Mouse (Mus musculus): ENCODE results near the gene Ankrd28. TPM values are rescaled to one million over a fixed set of nuclear protein-coding genes. Genes with fewer than 3 reads are reported as not detected.

Ankrd28 gene
- polyA plus RNA-seq, 1 experiment, result 2.7 TPM

DNA sequence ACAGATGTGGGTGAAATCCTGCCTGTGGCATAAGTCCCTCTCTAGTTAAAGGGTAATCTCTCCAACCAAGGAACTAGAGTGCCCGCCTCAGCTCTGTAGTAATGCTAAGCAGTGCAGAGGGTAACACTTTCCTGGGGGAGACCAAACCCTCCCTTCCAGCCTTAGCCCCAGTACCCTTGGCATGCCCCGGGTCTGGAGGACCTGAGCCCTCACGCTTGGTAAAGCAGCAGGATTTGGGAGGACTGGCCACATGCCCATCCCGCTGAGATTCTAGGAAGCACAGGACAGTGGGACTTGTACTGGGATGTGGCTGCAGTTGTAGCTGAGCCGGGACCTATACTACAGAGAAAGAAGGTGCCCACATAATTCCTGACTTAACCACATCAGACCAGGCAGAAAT, 175.6 kb downstream of the Ankrd28 start:
- Histone ChIP-seq H3K4me1 (ENCODE audit: control insufficient read depth, insufficient read depth, insufficient read length) (no peaks in the 10 kb centered on the region; the same call in 1 of the 2 replicates), H3K27ac (ENCODE audit: insufficient read depth, low read length) (no peak overlapping the region), H3K36me3 (ENCODE audit: control insufficient read depth, insufficient read depth, low read length) (no peaks in the 10 kb centered on the region), H3K4me3 (ENCODE audit: extremely low read depth, insufficient read depth, insufficient read length) (no peak overlapping the region), H3K27me3 (ENCODE audit: control insufficient read depth, insufficient read depth, low read length) (no peaks in the 10 kb centered on the region)
- DNase-seq (ENCODE audit: low read depth in 1 of 2, low spot score in 2 of 2), result no peak
- TF ChIP-seq POLR2A (IDR thresholded peaks at IDR 0.05; ENCODE audit: low read depth, low read length), result no peak
- no peak for TF ChIP-seq CTCF (IDR thresholded peaks at IDR 0.05; ENCODE audit: extremely low read depth, insufficient read depth, insufficient read length, insufficient replicate concordance)
- 90% methylated on average over 5 of the region's 5 CpGs for WGBS

DNA sequence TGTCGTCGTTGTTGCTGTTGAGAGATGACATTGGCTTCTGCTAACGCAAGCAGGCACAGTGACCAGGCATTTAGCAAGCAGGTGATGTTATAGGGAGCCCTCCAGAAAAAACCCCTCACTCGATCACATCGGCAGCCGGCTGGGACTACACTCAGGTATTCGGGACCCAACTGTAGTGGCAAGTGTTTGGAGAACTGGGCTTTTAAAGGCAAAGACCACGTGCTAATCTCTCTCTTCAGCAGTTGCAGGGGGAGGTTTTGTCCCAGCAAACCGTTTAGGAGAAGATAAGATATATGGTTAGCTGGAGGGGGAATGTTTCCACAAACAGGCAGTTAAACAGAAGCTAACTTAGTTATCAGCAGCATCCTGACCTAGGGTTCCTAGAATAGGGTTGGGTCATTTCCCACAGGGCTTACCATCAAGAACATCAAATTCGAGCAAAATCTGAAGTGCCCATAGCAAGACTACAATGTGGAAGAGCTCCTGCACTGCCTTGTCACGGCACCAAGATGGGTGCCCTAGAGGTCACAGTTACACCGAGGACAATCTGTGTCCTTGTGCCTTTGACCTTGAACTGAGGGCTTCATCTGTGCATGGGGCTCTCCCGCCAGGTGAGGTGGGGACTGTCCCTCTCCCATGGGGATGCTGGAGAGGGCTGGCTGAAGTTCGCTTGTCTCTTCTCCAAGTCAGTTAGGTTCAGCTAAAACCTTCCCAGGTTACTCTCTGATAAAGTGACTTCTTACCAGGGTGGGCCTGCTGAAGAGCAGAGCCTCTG, 177.2 kb downstream of the Ankrd28 start:
- TF ChIP-seq POLR2A (IDR thresholded peaks at IDR 0.05; ENCODE audit: low read depth, low read length) (no peak), CTCF (IDR thresholded peaks at IDR 0.05; ENCODE audit: extremely low read depth, insufficient read depth, insufficient read length, insufficient replicate concordance) (no peak)
- H3K36me3 ChIP-seq (ENCODE audit: control insufficient read depth, insufficient read depth, low read length), result no peaks in the 10 kb centered on the region
- no peaks in the 10 kb centered on the region for H3K27me3 ChIP-seq (ENCODE audit: control insufficient read depth, insufficient read depth, low read length)
- no peak overlapping the region for H3K27ac ChIP-seq (ENCODE audit: insufficient read depth, low read length)
- H3K4me3 ChIP-seq (ENCODE audit: extremely low read depth, insufficient read depth, insufficient read length), result no peak overlapping the region
- no peak for DNase-seq (ENCODE audit: low read depth in 1 of 2, low spot score in 2 of 2)
- H3K4me1 ChIP-seq (ENCODE audit: control insufficient read depth, insufficient read depth, insufficient read length), result no peaks in the 10 kb centered on the region
- WGBS, result 80% methylated on average over 14 of the region's 14 CpGs

DNA sequence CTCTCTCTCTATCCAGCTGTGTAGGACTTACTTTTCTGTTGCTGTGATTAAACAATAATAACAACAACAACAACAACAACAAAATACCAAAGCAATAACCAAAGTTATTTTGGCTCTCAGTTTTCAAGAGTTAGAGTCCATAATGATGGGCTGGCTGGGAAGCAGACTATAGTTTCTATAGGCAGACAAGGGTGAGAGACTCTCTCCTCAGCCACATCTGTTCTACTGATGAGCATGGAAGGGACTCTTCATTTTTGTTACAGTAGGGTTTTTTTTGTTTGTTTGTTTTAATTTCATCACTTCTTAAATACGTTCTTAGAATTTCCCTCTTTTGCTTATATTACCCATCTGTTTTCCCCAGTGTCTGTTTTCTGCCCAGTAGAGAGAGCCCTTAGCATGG, 177.8 kb downstream of the Ankrd28 start:
- 98% methylated on average over 1 of the region's 1 CpGs for WGBS
- Histone ChIP-seq H3K4me3 (ENCODE audit: extremely low read depth, insufficient read depth, insufficient read length) (no peak overlapping the region), H3K27ac (ENCODE audit: insufficient read depth, low read length) (no peak overlapping the region), H3K27me3 (ENCODE audit: control insufficient read depth, insufficient read depth, low read length) (no peaks in the 10 kb centered on the region), H3K4me1 (ENCODE audit: control insufficient read depth, insufficient read depth, insufficient read length) (no peaks in the 10 kb centered on the region), H3K36me3 (ENCODE audit: control insufficient read depth, insufficient read depth, low read length) (no peaks in the 10 kb centered on the region)
- no peak for DNase-seq (ENCODE audit: low read depth in 1 of 2, low spot score in 2 of 2)
- no peak for TF ChIP-seq POLR2A (IDR thresholded peaks at IDR 0.05; ENCODE audit: low read depth, low read length)
- TF ChIP-seq CTCF (IDR thresholded peaks at IDR 0.05; ENCODE audit: extremely low read depth, insufficient read depth, insufficient read length, insufficient replicate concordance), result no peak

DNA sequence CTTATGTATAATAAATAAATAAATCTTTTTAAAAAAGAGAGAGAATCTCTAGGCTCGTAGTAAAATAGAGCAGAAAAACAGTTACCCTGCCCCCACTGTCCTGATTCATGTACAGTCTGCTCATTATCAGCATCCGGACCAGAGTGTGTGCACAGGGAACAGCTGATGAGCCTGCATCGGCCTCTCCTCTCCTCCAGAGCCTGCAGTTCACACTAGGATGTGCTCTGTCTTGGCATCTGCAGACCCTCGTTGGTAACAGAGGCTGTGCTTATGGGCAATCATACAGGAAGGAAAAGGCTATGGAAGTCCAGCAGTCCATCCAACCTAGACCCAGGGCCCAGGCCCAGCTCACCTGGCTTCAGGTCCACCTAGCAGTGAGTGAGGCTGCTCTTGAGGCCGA, 178.3 kb downstream of the Ankrd28 start:
- Histone ChIP-seq H3K36me3 (ENCODE audit: control insufficient read depth, insufficient read depth, low read length) (no peaks in the 10 kb centered on the region), H3K4me1 (ENCODE audit: control insufficient read depth, insufficient read depth, insufficient read length) (no peaks in the 10 kb centered on the region), H3K27ac (ENCODE audit: insufficient read depth, low read length) (no peak overlapping the region), H3K4me3 (ENCODE audit: extremely low read depth, insufficient read depth, insufficient read length) (no peak overlapping the region), H3K27me3 (ENCODE audit: control insufficient read depth, insufficient read depth, low read length) (no peaks in the 10 kb centered on the region)
- no peak for DNase-seq (ENCODE audit: low read depth in 1 of 2, low spot score in 2 of 2)
- TF ChIP-seq CTCF (IDR thresholded peaks at IDR 0.05; ENCODE audit: extremely low read depth, insufficient read depth, insufficient read length, insufficient replicate concordance) (no peak), POLR2A (IDR thresholded peaks at IDR 0.05; ENCODE audit: low read depth, low read length) (no peak)
- 77% methylated on average over 5 of the region's 5 CpGs for WGBS

DNA sequence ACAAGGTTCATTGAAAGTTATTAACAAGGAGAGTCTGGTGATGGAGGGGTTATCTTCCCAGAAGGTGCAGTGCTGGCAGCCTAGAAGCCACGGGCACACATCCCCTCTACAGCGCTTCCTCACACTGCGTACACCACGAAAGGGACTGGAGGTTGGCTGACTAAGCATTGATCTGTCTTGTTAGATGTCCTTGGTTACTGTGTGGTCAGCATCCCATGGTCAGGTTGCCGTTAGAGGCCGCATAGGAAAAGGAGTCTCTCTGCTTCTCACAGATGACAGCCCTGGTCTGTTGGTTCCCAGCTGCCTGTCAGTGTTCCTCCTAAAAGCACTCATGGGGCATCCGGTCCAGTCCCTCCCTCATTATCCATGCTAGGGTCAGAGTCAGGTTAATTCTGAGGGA, 179.2 kb downstream of the Ankrd28 start:
- 78% methylated on average over 7 of the region's 7 CpGs for WGBS

DNA sequence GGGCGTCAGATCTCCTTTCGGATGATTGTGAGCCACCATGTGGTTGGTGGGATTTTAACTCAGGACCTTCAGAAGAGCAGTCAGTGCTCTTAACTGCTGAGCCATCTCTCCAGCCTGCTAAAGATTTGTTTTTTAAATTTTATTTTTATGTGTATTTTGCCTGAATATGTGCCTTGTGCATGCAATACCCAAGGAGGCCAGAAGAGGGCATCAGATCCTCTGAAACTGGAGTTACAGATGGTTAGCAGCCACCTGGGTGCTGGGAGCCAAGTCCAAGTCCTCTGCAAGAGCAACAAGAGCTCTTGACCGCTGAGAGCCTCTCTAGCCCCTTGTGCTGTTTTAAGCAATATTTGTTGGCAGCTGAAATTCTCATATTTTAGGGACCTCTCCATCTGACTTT, 180.1 kb downstream of the Ankrd28 start:
- no peaks in the 10 kb centered on the region for H3K4me1 ChIP-seq (ENCODE audit: control insufficient read depth, insufficient read depth, insufficient read length)
- no peak overlapping the region for H3K27ac ChIP-seq (ENCODE audit: insufficient read depth, low read length)
- DNase-seq (ENCODE audit: low read depth in 1 of 2, low spot score in 2 of 2), result no peak
- 97% methylated on average over 3 of the region's 3 CpGs for WGBS
- no peaks in the 10 kb centered on the region for H3K36me3 ChIP-seq (ENCODE audit: control insufficient read depth, insufficient read depth, low read length)
- H3K27me3 ChIP-seq (ENCODE audit: control insufficient read depth, insufficient read depth, low read length), result no peaks in the 10 kb centered on the region
- TF ChIP-seq CTCF (IDR thresholded peaks at IDR 0.05; ENCODE audit: extremely low read depth, insufficient read depth, insufficient read length, insufficient replicate concordance), result no peak
- TF ChIP-seq POLR2A (IDR thresholded peaks at IDR 0.05; ENCODE audit: low read depth, low read length), result no peak
- H3K4me3 ChIP-seq (ENCODE audit: extremely low read depth, insufficient read depth, insufficient read length), result no peak overlapping the region

More for the DNA sequence above, 179.2 kb downstream of the Ankrd28 start:
- Histone ChIP-seq H3K4me3 (ENCODE audit: extremely low read depth, insufficient read depth, insufficient read length) (no peak overlapping the region), H3K27ac (ENCODE audit: insufficient read depth, low read length) (no peak overlapping the region), H3K36me3 (ENCODE audit: control insufficient read depth, insufficient read depth, low read length) (no peaks in the 10 kb centered on the region), H3K27me3 (ENCODE audit: control insufficient read depth, insufficient read depth, low read length) (no peaks in the 10 kb centered on the region), H3K4me1 (ENCODE audit: control insufficient read depth, insufficient read depth, insufficient read length) (no peaks in the 10 kb centered on the region)
- DNase-seq (ENCODE audit: low read depth in 1 of 2, low spot score in 2 of 2), result no peak
- TF ChIP-seq CTCF (IDR thresholded peaks at IDR 0.05; ENCODE audit: extremely low read depth, insufficient read depth, insufficient read length, insufficient replicate concordance), result no peak
- TF ChIP-seq POLR2A (IDR thresholded peaks at IDR 0.05; ENCODE audit: low read depth, low read length), result no peak

Other genes starting within 250 kb of the Ankrd28 start
- 13.7 and 13.9 TPM in 2 replicates for gene Colq, start 239.3 kb downstream of the Ankrd28 start, polyA plus RNA-seq (2012; rRNA removed)
- gene Gm49387, start 189.8 kb downstream of the Ankrd28 start, polyA plus RNA-seq (2012; rRNA removed), result 0.32 TPM in 1 of 2 replicates, not detected in the other
- 16.8 and 19.0 TPM in 2 replicates for gene Btd, start 189.6 kb downstream of the Ankrd28 start, polyA plus RNA-seq (2012; rRNA removed)
- gene Hacl1, start 189.4 kb downstream of the Ankrd28 start, polyA plus RNA-seq (2012; rRNA removed), result 4.5 and 6.1 TPM in 2 replicates
- gene Galnt15, start 198.3 kb upstream of the Ankrd28 start, polyA plus RNA-seq (2012; rRNA removed), result 0.65 and 0.75 TPM in 2 replicates

Data from spleen, adult 2 months (tissue).